Mouse (Mus musculus) liver, postnatal 0 days (tissue): ENCODE results near the gene Gria1. TPM values are rescaled to one million over a fixed set of nuclear protein-coding genes. Genes with fewer than 3 reads are reported as not detected.

Source experiments
- ATAC-seq: fragments of 200-750 bp; cut with Nextera tagmentation; 2 replicates; pipeline ENCODE4 v1.8.0; 2017; ENCODE audit warnings: mild to moderate bottlenecking, moderate library complexity
- DNase-seq: peaks from one replicate; pipeline ENCODE4 v3.0.0-alpha.2; 2016
- H3K27ac ChIP-seq: fragments of 300-500 bp; sonication (generic); 2 replicates; pipeline ENCODE4 v1.5.1; 2014; ENCODE audit warnings: antibody characterized with exemption, moderate library complexity, mild to moderate bottlenecking, low read depth
- H3K27me3 ChIP-seq: fragments of 300-500 bp; sonication (generic); 2 replicates; pipeline ENCODE4 v1.6.1; 2014; ENCODE audit warnings: low read length, control low read depth, mixed read lengths; ENCODE audit not compliant: insufficient read depth
- H3K36me3 ChIP-seq: fragments of 300-500 bp; sonication (generic); replicated peaks from 2 replicates; pipeline ENCODE4 v1.6.1; 2014; ENCODE audit warnings: mild to moderate bottlenecking, control low read depth, low read length, moderate library complexity, mixed read lengths; ENCODE audit not compliant: insufficient read depth
- H3K4me1 ChIP-seq: fragments of 300-500 bp; sonication (generic); 2 replicates; pipeline ENCODE4 v1.6.1; 2014; ENCODE audit warnings: antibody characterized with exemption, mild to moderate bottlenecking, control low read depth; ENCODE audit not compliant: insufficient read depth
- H3K4me2 ChIP-seq: fragments of 300-500 bp; sonication (generic); 2 replicates; pipeline ENCODE4 v1.6.1; 2014; ENCODE audit warnings: low read depth, mild to moderate bottlenecking, low read length, moderate library complexity, mixed read lengths
- H3K4me3 ChIP-seq: fragments of 300-500 bp; sonication (generic); 2 replicates; pipeline ENCODE4 v1.5.1; 2014; ENCODE audit warnings: low read depth, low read length
- H3K9ac ChIP-seq: fragments of 300-500 bp; sonication (generic); replicated peaks from 2 replicates; pipeline ENCODE4 v1.6.1; 2014; ENCODE audit warnings: mild to moderate bottlenecking, moderate library complexity
- H3K9me3 ChIP-seq: fragments of 300-500 bp; sonication (generic); 2 replicates; pipeline ENCODE4 v1.6.1; 2016; ENCODE audit warnings: mild to moderate bottlenecking, control low read depth, low read length, mixed read lengths
- CTCF ChIP-seq: sonication (generic); IDR thresholded peaks from 2 replicates; pipeline ENCODE4 v1.5.1; 2016; ENCODE audit warnings: antibody characterized with exemption, low read depth
- EP300 ChIP-seq: IDR thresholded peaks from 2 replicates; pipeline ENCODE4 v1.6.1; 2016; ENCODE audit warnings: antibody characterized with exemption, low read depth, mild to moderate bottlenecking
- WGBS: fragments of 180-500 bp; shearing (Covaris S2); extraction: QIAGEN DNeasy Blood & Tissue Kit; methylation state at CpG from one replicate; pipeline ENCODE4 v1.1.7; 2014; ENCODE audit not compliant: insufficient replicate concordance; 5-methylcytosine and 5-hydroxymethylcytosine counted together
- polyA plus RNA-seq: library from polyadenylated mRNA; unstranded; fragments of >200 nt; fragmentation: Nextera tagmentation; extraction: Ambion mirVana; gene quantifications from 2 replicates; pipeline ENCODE4 v1.2.1, GENCODE M21; 2015

The Gria1 gene
- polyA plus RNA-seq, 1 experiment from 2014 or later = not detected

GRCm38 (mm10) chr11:57298263-57298662, 287.1 kb downstream of the Gria1 start:
- Histone ChIP-seq H3K4me1 (no peaks in the 10 kb centered on the region), H3K27ac (no peak overlapping the region), H3K9ac (no peak overlapping the region), H3K9me3 (no peaks in the 10 kb centered on the region), H3K4me2 (no peak overlapping the region), H3K4me3 (no peak overlapping the region), H3K27me3 (no peaks in the 10 kb centered on the region), H3K36me3 (no peaks in the 10 kb centered on the region)
- 60% methylated on average over 2 of the region's 2 CpGs for WGBS
- TF ChIP-seq CTCF (no peak), EP300 (no peak)
- DNase-seq = no peak
- no peak for ATAC-seq

DNA sequence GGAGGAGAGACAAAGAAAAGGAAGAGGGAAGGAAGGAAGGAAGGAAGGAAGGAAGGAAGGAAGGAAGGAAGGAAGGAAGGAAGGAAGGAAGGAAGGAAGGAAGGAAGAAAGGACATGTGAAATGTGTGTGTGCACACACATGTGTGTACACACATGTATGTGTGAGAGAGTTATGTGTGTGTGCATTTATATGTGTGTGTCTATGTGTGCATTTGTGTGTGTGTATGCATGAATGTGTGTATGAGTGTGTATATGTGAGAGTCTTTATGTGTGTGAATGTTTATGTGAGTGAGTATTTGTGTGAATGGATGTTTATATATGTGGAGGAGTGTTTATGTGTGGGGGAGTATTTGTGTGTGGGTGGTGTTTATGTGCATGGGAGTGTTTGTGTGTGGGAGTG, 287.5 kb downstream of the Gria1 start:
- no peak for DNase-seq
- no peaks in the 10 kb centered on the region for H3K36me3 ChIP-seq
- ATAC-seq = no peak
- no peak overlapping the region for H3K9ac ChIP-seq
- H3K4me3 ChIP-seq = no peak overlapping the region
- H3K4me1 ChIP-seq = no peaks in the 10 kb centered on the region
- no peak overlapping the region for H3K27ac ChIP-seq
- H3K4me2 ChIP-seq = no peak overlapping the region
- TF ChIP-seq EP300 = no peak
- TF ChIP-seq CTCF = no peak
- H3K9me3 ChIP-seq = no peaks in the 10 kb centered on the region
- H3K27me3 ChIP-seq = no peaks in the 10 kb centered on the region

DNA sequence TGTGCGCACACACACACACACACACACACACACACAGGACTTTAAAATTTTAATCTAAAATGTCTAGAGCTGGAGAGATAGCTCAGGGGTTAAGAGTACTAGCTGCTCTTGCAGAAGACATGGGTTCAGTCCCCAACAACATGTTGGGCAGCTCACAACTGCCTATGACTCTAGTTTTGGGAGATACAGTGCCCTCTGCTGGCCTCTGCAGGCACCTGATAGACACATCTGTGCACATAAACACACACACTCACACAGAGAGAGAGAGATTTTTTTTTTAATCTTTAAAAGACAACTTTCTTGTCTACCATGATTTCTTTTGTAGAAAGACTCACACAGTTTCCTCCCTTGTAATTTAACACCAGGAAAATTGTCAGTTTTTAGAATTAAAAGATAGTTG, 292.4 kb downstream of the Gria1 start:
- Histone ChIP-seq H3K4me1 (no peaks in the 10 kb centered on the region), H3K9ac (no peak overlapping the region), H3K4me2 (no peak overlapping the region), H3K27ac (no peak overlapping the region), H3K9me3 (no peaks in the 10 kb centered on the region), H3K27me3 (no peaks in the 10 kb centered on the region), H3K4me3 (no peak overlapping the region), H3K36me3 (no peaks in the 10 kb centered on the region)
- TF ChIP-seq EP300 (no peak), CTCF (no peak)
- 92% methylated on average over 1 of the region's 1 CpGs for WGBS
- ATAC-seq (no peak), DNase-seq (no peak)

DNA sequence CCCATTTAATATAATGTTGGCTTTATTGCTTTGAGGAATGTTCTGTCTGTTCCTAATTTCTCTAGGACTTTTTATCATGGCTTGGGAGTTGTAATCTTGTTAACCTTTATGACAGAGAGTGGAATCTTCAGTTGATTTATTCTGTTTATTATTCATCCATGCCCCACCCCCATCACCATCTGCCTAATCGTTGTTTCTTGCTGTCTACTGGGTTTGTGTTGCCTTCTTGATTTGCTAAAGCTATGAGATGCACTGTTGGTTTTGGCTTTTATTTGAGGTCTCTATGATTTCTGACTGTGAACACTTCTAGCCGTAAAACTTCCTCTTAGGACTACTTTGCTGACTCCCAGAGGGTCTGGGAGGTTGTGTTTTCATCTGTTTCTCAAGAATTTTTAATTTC, 294.9 kb downstream of the Gria1 start:
- H3K4me2 ChIP-seq = no peak overlapping the region
- no peaks in the 10 kb centered on the region for H3K27me3 ChIP-seq
- no peaks in the 10 kb centered on the region for H3K4me1 ChIP-seq
- ATAC-seq = no peak
- H3K36me3 ChIP-seq = no peaks in the 10 kb centered on the region
- H3K9me3 ChIP-seq = no peaks in the 10 kb centered on the region
- H3K9ac ChIP-seq = no peak overlapping the region
- H3K27ac ChIP-seq = no peak overlapping the region
- H3K4me3 ChIP-seq = no peak overlapping the region
- DNase-seq = no peak
- no peak for TF ChIP-seq EP300
- no peak for TF ChIP-seq CTCF
- 72% methylated on average over 2 of the region's 2 CpGs for WGBS

DNA sequence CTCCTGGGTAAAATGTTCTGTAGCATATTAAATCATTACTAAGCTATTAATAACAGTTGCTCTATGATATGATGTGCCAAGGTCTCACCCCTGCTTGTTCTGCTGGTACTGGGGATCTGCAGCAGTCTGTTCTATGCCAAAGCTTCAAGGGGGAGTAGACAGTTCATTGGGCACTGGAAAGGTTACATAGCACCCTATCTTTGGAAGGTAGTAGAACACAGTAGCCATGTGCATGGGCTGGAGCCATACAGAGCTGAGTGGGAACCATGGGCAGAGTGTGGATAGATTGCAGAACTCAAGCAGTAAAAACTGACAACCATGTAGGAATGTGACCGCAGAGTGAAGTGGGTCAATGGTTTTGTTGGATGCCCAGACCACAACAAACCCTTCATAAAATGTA, 295.7 kb downstream of the Gria1 start:
- ATAC-seq = no peak
- H3K4me1 ChIP-seq = no peaks in the 10 kb centered on the region
- no peak overlapping the region for H3K27ac ChIP-seq
- H3K27me3 ChIP-seq = no peaks in the 10 kb centered on the region
- WGBS = 67% methylated on average over 1 of the region's 1 CpGs
- no peaks in the 10 kb centered on the region for H3K9me3 ChIP-seq
- H3K4me3 ChIP-seq = no peak overlapping the region
- no peak for DNase-seq
- H3K36me3 ChIP-seq = no peaks in the 10 kb centered on the region
- no peak overlapping the region for H3K9ac ChIP-seq
- no peak overlapping the region for H3K4me2 ChIP-seq
- TF ChIP-seq CTCF (no peak), EP300 (no peak)

DNA sequence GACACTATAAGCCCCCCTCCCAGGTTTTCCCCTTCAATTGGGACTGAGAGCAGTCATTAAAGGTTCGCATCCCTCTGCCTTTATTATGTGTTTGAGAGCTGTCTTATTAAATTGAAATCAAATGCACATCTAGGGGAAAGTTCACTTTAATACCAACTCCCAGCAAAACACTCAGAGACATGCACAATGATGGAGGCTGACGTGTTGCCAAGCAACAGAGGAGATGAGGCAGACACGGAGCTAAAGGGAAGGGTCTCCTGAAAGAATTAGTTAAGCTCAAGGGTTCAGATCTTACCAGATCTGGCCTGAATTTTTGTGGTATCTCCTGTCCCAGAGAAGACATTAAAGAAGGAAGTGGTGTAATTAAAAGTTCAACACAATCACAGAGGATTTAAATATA, 305.9 kb downstream of the Gria1 start:
- ATAC-seq (no peak), DNase-seq (no peak)
- no peak overlapping the region for H3K27ac ChIP-seq
- H3K27me3 ChIP-seq = no peaks in the 10 kb centered on the region
- no peaks in the 10 kb centered on the region for H3K4me1 ChIP-seq
- H3K4me3 ChIP-seq = no peak overlapping the region
- WGBS = 74% methylated on average over 3 of the region's 3 CpGs
- H3K9me3 ChIP-seq = no peaks in the 10 kb centered on the region
- no peaks in the 10 kb centered on the region for H3K36me3 ChIP-seq
- no peak overlapping the region for H3K9ac ChIP-seq
- TF ChIP-seq EP300 = no peak
- TF ChIP-seq CTCF = no peak
- no peak overlapping the region for H3K4me2 ChIP-seq

- Histone ChIP-seq H3K36me3 (no peaks in the 10 kb centered on the region), H3K4me1 (no peaks in the 10 kb centered on the region), H3K4me2 (no peak overlapping the region), H3K4me3 (no peak overlapping the region), H3K9me3 (no peaks in the 10 kb centered on the region), H3K9ac (no peak overlapping the region), H3K27me3 (no peaks in the 10 kb centered on the region), H3K27ac (no peak overlapping the region)
- ATAC-seq (no peak), DNase-seq (no peak)
- WGBS = 77% methylated on average over 13 of the region's 13 CpGs
- no peak for TF ChIP-seq CTCF
- TF ChIP-seq EP300 = no peak
These were observed 306.3 kb downstream of the Gria1 start for GRCm38 (mm10) chr11:57317478-57317877.
